Mouse (Mus musculus): ENCODE measurements around the gene Micu2. TPM values are rescaled to one million over a fixed set of nuclear protein-coding genes. Genes with fewer than 3 reads are reported as not detected.
A peak's percentile ranks its signal among the peaks of the same experiment; 100 is the strongest.
"Not testable (repeated sequence)": the region's sequence is repeated elsewhere in the genome, so short reads cannot be mapped to it uniquely, and the experiment has no call there.

The Micu2 gene
- total RNA-seq, 2 experiments from 2014 or later, result 63.8 to 64.7 TPM

GRCm38 (mm10) chr14:57968873-57969272 is 30.2 kb downstream of the Micu2 start:
- DNase-seq, result no peak
- intact Hi-C loops (cut with DNase I), result no loop called here

DNA sequence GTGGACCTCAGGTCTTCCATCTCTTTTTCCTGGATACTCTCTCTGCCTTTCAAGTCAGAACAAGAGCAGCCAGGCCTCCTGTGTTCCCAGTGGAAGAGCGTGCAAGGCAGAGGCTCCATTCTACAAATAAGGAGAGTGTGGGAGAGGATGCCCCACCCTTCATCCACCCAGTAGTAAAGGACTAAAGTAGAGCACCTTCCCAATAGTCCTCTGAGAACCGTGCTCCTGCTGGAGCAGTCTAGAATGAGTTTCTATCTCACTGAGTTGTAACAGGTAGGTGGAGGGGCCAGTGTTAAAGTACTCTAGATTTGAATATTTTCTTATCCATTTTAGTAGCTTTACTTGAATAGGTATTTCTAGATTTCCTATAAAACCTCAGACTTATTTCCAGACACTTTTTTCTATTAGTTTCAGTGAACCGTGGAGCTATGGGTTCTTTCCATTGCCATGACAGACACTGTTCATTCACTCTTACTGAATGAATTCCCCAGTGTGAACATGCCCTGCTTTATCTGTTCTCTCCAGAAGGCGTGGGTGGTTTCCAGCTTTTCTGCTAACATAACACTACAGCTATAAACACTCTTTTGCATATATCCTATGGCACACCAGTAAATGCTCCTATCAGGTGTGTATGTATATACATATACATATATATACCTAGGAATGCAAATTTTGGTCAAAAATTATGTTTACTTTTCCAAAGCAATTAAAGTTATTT is 31.8 kb downstream of the Micu2 start:
- intact Hi-C loops (cut with DNase I), result no loop called here
- DNase-seq, result no peak

GRCm38 (mm10) chr14:57961861-57962260 is 37.2 kb downstream of the Micu2 start:
- intact Hi-C loops (cut with DNase I), result no loop called here
- no peak for DNase-seq

- DNase-seq, result peak; percentile 19 to 28
- intact Hi-C loops (cut with DNase I), result loop anchor here (5.0 kb wide), 1 partner anchor 46 kb away; the partner anchor contains the start of gene Micu2
Observed at GRCm38 (mm10) chr14:57951089-57951488, 48.0 kb downstream of the Micu2 start.

DNA sequence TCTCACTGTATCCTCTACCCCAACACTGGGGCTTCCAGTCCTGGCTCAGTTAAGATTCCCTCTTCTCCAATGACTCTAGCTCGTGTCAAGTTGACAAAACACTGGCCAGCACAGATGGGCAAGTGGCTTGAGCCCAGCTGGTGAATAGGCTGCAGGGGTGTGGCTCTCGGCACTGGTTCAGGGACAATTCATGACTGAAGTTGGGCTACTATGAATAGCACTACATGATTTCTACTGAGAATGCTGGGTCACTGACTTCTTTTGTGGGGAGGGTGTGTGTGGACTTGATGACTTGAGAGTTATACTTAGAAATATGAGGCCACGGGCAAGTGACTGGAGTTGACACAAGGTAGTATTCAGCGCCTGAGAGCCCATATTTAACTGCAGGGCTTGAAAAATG is 53.2 kb downstream of the Micu2 start:
- DNase-seq, result peak; percentile 56 to 74
- intact Hi-C loops (cut with DNase I), result no loop called here

GRCm38 (mm10) chr14:57937297-57937696 is 61.8 kb downstream of the Micu2 start:
- intact Hi-C loops (cut with DNase I), result no loop called here
- no peak for DNase-seq

DNA sequence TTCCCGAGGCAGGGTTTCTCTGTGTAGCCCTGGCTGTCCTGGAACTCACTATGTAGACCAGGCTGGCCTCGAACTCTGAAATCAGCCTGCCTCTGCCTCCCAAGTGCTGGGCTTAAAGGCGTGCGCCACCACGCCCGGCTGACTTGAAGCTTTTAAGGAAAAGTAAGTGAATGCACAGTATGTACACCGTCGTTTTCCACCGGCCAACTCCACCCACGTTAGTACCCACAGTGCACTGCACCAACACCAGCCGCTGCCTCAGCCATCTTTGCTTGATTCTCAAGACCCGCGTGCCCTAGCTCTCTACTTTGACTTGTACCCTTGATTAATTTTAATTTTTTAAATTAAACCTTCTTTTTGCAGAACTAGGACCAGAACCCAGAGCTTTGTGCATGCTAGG is 64.4 kb downstream of the Micu2 start:
- intact Hi-C loops (cut with DNase I), result no loop called here
- no peak for DNase-seq

GRCm38 (mm10) chr14:57933608-57934007 is 65.5 kb downstream of the Micu2 start:
- DNase-seq, result no peak
- intact Hi-C loops (cut with DNase I), result no loop called here

GRCm38 (mm10) chr14:57932881-57933443 is 66.1 kb downstream of the Micu2 start:
- intact Hi-C loops (cut with DNase I), result no loop called here
- DNase-seq, result no peak

DNA sequence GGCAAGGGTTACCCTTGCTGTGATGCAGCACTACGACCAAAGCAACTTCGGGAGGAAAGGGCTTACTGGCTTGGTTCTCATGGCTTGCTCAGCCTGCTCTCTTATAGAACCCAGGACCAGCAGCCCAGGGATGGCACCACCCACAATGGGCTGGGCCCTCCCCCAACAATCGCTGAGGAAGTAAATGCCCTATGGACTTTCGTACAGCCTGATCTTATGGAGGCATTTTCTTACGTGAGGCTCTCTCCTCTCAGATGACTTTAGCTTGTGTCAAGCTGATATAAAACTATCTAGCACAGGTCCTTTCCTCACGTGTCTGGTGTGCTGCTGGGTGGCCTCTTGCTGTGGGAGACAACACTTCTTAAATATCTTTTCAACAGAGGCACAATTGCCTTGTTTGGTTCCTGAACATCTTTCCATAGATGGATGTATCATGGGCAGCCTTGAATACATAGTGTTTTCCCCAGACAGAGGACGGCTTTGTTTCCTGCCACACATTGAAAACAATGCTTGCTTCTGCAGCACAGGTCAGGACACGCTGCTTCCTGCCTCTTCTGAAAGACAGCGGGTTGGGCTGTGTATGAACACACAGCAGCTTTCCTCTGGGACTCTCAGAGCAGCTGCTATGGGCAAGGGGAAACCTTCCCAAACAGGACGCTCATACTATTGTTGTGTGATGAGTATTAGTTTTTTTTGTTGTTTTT is 77.5 kb downstream of the Micu2 start:
- intact Hi-C loops (cut with DNase I), result no loop called here
- DNase-seq, result peak; percentile 31 to 42

DNA sequence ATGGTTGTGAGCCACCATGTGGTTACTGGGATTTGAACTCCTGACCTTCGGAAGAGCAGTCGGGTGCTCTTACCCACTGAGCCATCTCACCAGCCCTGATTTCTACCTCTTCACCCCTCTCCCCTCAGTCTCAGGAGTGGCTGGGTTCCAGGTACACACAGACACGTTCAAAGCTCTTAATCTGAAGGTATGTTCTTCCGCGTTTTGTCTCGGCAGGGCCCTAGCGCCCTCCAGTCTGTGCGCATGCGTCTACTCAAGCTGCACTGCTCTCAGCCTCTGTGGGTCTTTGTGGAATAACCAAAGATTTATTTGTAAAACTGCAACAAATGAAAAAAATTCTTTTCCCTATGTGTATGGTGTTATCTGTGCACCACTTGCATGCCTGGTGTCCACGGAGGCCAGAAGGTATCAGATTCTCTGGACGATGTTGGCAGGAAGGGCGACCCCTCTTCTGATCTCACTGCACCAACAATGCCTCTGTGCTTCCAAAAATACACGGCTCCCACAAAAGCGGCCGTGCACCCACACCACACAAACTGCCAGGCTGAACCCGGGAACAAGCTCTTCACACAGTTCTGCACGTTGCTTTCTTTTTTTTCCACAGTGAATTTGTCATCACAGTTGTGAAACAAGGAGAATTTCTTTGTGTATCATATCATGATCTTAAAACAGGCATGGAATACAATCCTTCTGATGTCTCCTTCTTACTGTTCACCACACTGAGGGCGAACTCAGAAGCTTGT is 78.3 kb downstream of the Micu2 start:
- peak; percentile 16 to 31 for DNase-seq
- intact Hi-C loops (cut with DNase I), result no loop called here

- intact Hi-C loops (cut with DNase I), result loop anchor here (5.0 kb wide), 1 partner anchor 37 kb away; no protein-coding TSS in a partner anchor
- no peak for DNase-seq
Observed at GRCm38 (mm10) chr14:57919148-57919875, 79.8 kb downstream of the Micu2 start.

DNA sequence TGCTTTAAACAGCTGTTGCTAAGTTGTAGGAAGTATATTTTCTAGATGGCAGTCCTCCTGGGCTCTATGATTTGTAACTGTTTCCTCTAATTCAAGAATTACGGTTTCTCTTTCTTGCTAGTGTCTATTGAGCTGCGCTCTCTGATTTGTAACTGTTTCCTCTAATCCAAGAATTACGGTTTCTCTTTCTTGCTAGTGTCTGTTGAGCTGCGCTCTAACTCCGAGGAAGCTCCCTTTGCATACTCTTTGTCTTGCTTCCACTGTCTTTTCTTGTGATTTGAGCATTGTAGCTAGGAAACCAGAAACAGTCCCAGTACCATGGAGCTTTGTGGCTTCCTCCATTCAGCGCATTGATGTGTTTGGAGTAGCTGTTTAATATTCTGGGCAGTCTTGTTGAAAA is 83.7 kb downstream of the Micu2 start:
- intact Hi-C loops (cut with DNase I), result loop anchor here (5.0 kb wide), 1 partner anchor 33 kb away; no protein-coding TSS in a partner anchor
- no peak for DNase-seq

- DNase-seq; intact Hi-C loops (cut with DNase I): not testable (repeated sequence)
Observed at GRCm38 (mm10) chr14:57912211-57913007, 86.7 kb downstream of the Micu2 start.

DNA sequence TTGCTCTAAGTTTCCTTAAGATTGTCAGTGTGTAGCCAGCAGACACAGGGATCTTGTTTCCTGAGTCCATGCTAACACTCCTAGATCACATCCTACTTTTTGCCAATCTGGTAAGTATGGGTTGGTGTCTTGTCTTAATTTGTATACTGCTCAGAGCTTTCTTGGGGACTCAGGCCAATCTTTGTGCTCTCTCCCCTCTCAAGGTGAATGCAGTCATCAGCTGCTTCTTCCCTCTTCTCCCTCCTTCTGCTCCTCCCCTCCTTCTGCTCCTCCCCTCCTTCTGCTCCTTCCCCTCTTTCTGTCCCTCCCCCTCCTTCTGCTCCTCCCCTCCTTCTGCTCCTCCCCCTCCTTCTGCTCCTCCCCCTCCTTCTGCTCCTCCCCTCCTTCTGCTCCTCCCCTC is 87.3 kb downstream of the Micu2 start:
- intact Hi-C loops (cut with DNase I); DNase-seq: not testable (repeated sequence)

DNA sequence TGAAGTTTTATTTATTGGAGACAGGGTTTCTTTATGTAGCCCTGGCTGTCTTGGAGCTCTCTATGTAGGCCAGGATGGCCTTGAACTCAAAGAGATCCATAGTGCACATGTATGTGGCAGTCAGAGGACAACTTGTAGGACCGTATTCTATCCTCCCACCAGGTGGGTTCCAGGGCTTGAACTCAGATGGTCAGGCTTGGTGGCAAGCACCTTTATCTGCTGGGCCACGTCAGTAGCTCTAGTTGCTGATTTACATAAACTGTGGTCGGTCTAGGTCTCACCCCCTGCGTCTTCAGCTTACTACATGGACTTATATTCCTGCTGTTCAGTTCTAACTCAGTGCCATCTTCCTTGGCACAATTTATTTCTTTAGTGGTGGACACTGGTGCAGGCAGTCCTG is 87.7 kb downstream of the Micu2 start:
- intact Hi-C loops (cut with DNase I), result no loop called here
- DNase-seq, result no peak

GRCm38 (mm10) chr14:57910501-57911068 is 88.5 kb downstream of the Micu2 start:
- intact Hi-C loops (cut with DNase I), result loop anchor here (1.0 kb wide), 1 partner anchor 230 kb away; no protein-coding TSS in a partner anchor

GRCm38 (mm10) chr14:57909297-57909696 is 89.8 kb downstream of the Micu2 start:
- intact Hi-C loops (cut with DNase I), result loop anchor here (5.0 kb wide), 2 partner anchors 52 to 82 kb away; partner anchors contain the start of genes Mrpl57 and Ska3
- DNase-seq, result no peak

More at GRCm38 (mm10) chr14:57910501-57911068, 88.5 kb downstream of the Micu2 start:
- DNase-seq, result peak; percentile 86

- intact Hi-C loops (cut with DNase I), result loop anchor here (5.0 kb wide), 2 partner anchors 51 to 81 kb away; partner anchors contain the start of genes Mrpl57 and Ska3
- no peak for DNase-seq
Observed at GRCm38 (mm10) chr14:57908431-57908830, 90.6 kb downstream of the Micu2 start.

Data from heart, postnatal 14 days (tissue).